Mouse (Mus musculus) small intestine, adult 2 months (tissue): ENCODE results near the gene Git2.

ENCODE experiments used
- CTCF ChIP-seq: fragments of 200-500 bp; IDR thresholded peaks from 2 replicates; pipeline ENCODE4 v1.5.1; 2012; ENCODE audit warnings: low read depth, mild to moderate bottlenecking, control low read depth, inconsistent platforms, low read length, moderate library complexity, mixed read lengths; ENCODE audit not compliant: insufficient replicate concordance, insufficient read length; ENCODE audit errors: extremely low read depth
- POLR2A ChIP-seq: fragments of 200-500 bp; IDR thresholded peaks from 2 replicates; pipeline ENCODE4 v1.6.1; 2012; ENCODE audit warnings: low read depth, mild to moderate bottlenecking, control low read depth, inconsistent platforms, low read length, moderate library complexity

- no peak for TF ChIP-seq POLR2A
- no peak for TF ChIP-seq CTCF
Observed at GRCm38 (mm10) chr5:114733606-114734005, 41.7 kb downstream of the Git2 start.
